Mouse (Mus musculus): ENCODE results near the gene Map2k7.

DNA sequence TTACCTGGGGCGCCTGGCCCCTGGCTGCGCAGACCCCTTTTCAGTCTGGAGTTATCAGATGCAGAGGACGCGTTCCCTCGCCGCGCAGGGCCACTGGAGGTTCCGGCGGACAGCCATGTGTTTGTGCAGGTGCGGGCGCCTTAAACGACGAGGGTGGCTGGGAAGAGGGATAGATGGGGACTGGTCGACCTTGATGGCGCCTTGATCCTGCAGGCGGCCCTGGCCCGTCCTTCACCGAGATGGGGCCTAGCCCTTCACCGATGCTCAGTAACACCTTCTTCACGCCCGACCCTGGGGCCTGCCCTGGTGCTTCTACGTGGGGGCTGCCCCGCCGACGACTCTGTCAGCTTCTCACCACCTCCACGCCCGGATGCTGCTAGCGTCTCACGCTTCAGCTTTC lies 10.7 kb downstream of the Map2k7 start:
- TF ChIP-seq CTCF (IDR thresholded peaks at IDR 0.05; ENCODE audit: borderline replicate concordance, control insufficient read depth, extremely low read depth, insufficient read depth, low read length, poor library complexity), result no peak
- TF ChIP-seq POLR2A (IDR thresholded peaks at IDR 0.05; ENCODE audit: control insufficient read depth, extremely low read depth, insufficient read depth, low read length, poor library complexity), result no peak

Data from thymus, adult 2 months (tissue).